Mouse (Mus musculus) lung, adult 2 months (tissue): ENCODE measurements at regions not wholly inside any gene's neighbourhood (a gene's known extent, or its start where the extent isn't known, plus 50 kb on each side); places are given as distances from the start of the nearest gene placed in this dataset.

ENCODE experiments used
- CTCF ChIP-seq: fragments of 200-500 bp; IDR thresholded peaks from 2 replicates; pipeline ENCODE4 v1.5.1; 2011; ENCODE audit warnings: mild to moderate bottlenecking, low read length, control low read depth; ENCODE audit not compliant: insufficient read depth
- POLR2A ChIP-seq: fragments of 200-500 bp; IDR thresholded peaks from 2 replicates; pipeline ENCODE4 v1.6.1; 2011; ENCODE audit warnings: low read depth, mild to moderate bottlenecking, control low read depth, low read length, borderline replicate concordance; ENCODE audit errors: extremely low read depth

DNA sequence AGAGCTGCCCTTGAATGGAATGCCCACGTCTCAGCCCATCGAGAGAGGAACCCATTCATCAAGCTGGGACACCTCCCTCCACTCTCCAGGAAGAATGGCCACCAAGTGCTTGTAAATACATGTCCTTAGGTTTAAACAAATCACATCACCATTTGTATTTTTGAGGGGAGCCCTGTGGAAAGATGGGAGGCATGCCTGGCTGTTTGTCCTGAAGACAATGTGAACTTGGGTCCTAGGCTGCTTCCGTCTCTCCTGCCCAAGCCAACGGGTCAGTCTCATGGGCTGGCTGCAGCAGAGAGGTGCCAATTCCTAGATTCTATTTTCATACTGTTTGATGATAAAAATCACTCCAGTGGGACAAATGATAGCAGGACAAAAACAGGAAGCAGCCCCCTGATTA lies 205.9 kb upstream of the Tbx3 start:
- TF ChIP-seq POLR2A (no peak), CTCF (no peak)
